Mouse (Mus musculus) cortical plate, adult 2 months (tissue): ENCODE measurements around the gene Clec1a.

Experiments used
- CTCF ChIP-seq: fragments of 200-500 bp; IDR thresholded peaks from 2 replicates; pipeline ENCODE4 v1.5.1; 2011; ENCODE audit warnings: mild to moderate bottlenecking, control low read depth, low read length; ENCODE audit not compliant: insufficient read depth; ENCODE audit errors: extremely low read depth
- POLR2A ChIP-seq: fragments of 200-500 bp; IDR thresholded peaks from 2 replicates; pipeline ENCODE4 v1.6.1; 2011; ENCODE audit warnings: mild to moderate bottlenecking, low read length, control low read depth; ENCODE audit not compliant: insufficient read depth; ENCODE audit errors: extremely low read depth

DNA sequence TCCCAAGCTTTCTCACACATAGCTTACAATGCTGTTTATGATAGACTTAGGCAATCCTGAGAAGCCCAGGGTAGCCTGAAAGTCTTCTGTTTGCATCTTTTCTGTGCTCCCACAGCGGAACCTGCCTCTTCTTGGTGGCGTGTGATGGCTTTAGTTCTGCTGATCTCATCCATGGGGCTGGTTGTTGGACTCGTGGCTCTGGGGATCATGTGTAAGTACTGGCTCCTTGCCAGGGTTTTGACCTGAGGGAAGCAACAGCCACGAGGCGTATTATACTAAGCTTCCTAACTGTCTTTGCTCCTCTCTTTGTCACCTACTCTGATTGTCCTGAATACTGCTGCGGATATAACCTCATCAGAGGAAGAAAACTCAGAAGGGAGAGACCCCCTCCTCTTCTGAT is 51.9 kb downstream of the Clec1a start:
- TF ChIP-seq CTCF (no peak), POLR2A (no peak)
